Mouse (Mus musculus) 416B (cell line): ENCODE data around the gene Trim10.

Experiments used
- DNase-seq: peaks from one replicate; pipeline ENCODE4 v3.0.0; 2011; ENCODE audit warnings: low read depth

The Trim10 gene

DNA sequence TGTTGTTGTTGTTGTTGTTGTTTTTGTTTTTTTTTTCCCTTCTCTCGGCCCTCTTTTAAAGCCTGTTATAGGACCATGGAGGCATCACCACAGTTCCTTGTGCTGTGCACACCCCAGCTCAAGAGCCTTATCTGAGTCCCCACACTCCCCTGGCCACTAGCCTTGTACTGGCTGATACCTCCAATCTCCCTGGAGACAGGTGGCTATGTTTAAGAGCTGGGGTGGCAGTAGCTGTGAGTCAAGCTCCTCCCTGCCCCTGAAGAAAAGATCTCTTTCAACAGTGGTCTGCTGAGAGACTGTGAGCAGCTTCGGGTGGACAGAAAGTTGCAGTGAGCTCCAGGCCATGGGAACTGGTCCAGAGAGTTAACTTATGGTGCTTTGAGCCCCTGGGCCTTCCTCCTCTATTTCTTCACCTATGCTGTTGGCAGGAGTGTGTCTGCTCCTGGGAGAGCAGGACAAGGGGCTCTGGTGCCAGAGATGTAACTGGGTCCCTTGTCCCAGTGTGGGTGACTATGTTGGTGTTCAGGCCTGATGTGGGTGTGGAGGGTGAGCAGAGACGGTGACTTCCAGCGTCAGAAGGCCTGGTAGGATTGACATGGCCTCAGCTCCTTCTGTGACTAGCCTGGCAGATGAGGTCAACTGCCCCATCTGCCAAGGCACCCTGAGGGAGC, at the start of gene Trim10:
TSS of gene Trim10 (plus strand) at position 291 of the 671 bp plus-strand sequence.
- no peak for DNase-seq

DNA sequence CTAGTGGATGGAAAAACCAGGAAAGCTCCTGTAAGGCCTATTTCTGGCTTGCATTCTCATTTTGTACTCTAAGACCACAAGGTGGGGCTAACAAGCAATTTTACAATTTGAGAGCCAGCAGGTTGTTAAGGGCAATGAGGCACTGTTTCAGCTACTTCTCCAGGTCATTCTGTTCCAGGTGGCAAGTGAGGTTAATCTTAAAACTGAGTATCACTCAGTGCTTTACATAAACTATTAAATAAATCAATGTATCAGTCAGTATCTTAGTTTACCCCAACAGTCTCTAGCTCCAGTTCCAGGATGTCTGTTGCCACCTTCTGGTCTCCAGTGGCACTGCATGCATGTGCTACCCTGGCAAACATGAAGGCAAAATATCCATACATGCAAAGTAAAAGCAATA, 45.4 kb upstream of the Trim10 start:
- peak; percentile 66 for DNase-seq

DNA sequence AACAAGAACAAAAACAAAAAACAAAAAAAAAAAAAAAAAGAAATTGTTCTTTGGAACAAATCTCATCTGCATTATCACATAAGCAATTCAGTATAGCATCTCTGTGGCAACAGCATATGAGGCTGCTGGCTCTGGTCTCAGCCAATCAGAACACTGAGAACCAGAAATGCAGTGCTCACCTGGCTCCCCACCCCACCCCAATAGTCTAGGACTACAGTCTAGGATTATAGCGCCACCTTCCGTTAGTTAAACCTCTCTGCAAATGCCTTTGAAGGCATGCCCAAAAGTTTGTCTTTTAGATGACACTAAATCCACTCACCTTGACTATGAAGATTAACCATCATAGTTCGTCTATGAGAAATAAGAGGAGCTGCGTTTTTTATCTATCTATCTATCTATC, 43.8 kb upstream of the Trim10 start:
- DNase-seq, result peak; percentile 48

DNA sequence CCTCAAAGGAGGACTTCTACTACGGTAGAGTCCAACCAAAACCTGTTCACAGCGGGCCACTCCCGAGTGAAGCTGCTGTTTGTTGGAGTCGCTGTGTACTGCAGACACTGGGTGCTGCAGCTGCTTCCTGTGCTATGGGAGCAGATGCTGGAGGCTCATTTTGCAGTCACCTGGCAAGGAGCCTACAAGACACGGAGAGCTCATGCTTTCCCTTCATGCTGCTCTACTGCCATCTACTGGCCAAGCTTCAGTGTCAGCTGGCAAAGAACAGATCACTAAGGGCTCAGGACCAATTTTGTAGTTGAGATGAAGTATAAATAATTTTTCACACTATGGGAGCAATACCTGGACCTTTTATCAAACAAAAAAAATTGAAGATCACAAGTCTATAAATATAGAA, 43.4 kb upstream of the Trim10 start:
- DNase-seq, result peak; percentile 75

DNA sequence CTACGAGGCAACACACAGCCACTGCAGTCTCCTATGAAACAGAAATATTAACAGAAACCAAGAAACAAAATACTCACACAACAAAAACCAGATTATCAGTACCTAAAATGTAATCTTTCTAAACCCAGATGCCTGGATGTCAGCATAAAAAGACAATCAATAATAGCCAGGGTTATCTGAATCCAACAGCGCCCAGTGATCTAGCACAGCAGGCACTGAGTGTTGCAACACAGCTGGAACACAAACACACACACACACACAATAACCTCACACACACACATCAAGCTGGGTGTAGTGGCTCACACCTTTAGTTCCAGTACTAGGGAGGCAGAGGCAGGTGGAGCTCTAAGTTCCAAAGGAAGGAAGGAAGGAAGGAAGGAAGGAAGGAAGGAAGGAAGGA, 40.9 kb upstream of the Trim10 start:
- no peak for DNase-seq

DNA sequence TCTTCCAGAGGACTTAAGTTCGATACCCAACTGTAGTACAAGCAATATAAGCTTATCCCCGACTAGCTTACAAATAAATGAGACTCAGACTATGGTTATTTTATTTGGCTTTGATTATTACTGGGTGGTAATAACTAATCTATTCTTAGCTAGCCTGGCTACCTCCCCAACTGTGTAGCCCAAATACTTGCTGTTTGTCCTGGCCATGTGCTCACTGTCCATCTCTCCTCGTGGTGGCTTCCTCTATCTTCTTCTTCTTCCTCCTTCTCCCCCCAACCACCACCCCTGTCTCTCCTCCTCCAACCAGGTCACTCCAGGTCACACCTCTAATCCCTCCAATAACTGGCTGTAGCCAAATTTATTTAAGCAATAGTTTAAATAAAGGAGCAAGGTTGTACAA, 38.9 kb upstream of the Trim10 start:
- no peak for DNase-seq

DNA sequence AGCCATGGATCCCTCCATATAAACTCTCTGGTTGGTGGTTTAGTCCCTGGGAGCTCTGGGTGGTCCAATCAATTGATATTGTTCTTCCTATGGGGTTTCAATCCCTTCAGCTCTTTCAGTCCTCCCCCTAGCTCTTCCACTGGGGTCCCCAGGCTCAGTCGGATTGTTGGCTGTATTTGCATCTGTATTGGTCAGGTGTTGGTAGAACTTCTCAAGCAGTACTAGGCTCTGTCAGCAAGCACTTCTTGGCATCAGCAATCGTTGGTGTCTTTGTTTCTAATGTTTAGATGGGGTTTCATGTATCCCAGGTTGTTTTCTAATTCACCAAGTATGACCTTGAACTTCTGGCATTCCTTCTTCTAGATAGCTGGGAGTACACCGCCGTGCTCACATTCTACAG, 36.7 kb upstream of the Trim10 start:
- no peak for DNase-seq

DNA sequence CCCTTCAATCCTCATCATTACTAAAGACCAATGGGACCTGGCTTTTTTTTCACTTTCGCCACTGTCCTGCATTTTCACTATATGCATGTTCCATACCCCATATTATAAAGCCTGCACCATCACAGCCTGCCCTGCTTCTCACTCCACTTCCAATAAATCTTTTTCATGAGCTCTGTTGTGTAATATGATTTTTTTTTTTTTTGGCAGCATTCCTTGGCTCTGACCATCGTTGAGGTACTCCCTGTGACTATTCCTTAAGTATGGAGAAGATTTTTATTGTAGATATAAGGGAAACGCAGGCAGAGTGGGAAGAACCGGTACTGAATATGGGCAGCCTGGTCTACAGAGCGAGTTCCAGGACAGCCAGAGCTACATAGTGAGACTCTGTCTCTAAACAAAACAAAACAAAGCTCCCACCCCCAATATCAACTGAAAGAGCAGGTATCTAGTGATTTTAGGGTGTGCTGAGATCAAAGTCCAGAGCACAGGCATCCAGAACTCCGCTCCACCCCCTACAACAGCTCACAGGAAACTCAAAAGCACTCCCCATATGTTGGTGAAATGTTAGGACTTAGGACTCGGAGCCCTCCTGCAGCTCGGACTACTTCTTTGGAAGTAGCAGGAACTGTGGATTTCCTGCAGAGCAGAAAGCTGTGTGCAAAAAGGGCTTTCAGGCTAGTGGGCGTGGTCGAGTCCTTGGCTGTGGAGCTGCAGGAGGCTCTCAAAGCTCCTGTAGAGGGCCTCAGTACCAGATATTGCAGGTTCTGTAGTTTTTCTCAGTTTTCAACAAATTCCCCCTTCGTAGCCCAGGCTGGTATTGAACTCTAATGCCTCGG, 33.6 kb upstream of the Trim10 start:
- peak; percentile 72 for DNase-seq

DNA sequence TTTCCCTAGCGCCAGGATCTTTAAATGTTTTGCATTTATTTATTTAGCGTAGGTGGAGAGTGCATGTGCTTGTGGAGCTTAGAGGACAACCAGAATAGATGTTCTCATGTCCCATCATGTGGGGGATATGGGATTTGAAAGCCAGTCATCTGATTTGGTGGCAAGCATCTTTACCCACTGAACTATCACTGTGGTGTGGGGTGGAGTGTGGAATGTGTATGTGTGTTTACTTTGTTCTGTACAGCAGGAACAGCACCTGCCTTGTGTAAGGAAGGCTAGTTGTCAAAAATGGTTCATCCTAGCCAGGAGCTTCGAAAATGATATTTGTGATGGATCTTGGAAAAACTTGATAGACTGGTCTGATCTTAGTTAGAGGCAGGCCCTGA, 33.0 kb upstream of the Trim10 start:
- no peak for DNase-seq

DNA sequence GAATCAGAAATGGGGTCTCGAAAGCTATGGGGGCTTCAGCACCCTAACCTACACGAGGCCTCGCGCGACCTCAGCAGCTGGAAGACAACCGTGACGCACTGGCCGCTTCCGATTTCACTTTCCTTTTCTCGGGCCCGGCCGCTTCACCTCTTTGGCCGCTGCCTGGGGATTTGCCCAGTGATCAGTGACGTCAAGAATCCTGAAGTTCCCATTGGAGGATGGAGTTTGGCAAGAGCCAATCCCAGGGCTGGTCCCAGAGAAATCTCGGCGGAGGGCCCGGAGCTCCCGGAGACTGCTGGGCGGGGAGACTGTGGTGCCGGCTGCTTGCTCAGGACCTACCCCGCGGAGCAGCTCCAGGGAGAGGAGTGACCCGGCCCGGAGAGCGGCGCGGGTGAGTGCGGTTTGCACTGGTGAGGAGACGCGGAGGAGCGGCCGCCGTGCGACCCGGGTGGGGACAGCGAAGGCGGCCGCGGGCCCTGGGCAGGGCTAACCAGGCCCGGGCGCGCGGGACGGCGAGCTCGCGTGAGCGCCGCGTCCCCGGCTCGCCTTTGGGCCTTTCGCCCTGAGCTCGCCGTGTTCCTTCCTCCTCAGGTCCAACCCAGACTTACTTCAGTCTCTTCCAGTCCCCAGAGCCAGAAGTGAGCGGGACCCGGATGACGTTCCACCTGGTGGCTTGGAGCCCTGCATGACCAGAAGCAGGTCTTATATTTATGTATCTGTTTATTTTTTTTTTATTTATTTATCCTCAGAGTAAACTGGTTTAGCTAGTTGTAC, 32.3 kb upstream of the Trim10 start, which contains the start of gene Trim26:
TSS of gene Trim26 (plus strand) at position 261 of the 774 bp plus-strand sequence.
- peak; percentile 97 for DNase-seq

DNA sequence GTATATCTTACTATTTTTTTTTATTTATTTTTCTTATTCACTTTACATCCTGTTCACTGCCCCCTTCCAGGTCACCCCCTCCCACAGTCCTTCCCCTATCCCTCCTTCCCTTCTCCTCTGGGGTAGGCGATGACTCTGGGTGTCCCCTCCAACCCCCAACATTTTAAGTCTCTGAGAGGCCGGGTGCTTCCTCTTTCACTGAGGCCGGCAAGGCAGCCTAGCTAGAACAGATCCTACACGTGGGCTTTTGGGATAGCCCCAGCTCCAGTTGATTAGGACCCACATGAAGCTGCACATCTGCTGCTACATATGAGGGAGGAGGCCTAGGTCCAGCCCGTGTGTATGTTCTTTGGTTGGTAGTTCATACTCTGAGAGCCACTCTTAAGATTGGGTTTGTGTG, 30.4 kb upstream of the Trim10 start:
- DNase-seq, result no peak

DNA sequence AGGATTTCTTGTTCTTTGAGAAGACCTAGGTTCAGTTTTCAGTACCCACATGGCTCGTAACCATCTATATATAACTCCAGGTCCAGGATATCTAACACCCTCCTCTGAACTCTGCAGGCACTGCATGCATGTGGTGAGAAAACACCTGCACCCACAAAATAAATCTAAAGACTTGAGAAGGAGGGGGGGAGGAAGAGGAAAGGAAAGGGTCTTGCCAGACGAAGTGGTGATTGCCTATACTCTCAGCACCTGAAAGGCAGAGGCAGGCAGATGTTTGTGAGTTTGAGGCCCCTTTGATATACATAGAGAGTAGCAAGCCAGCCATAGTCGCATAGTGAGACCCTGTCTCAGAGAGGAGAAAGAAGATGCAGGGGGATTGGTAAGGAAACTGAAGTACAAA, 29.4 kb upstream of the Trim10 start:
- DNase-seq, result no peak

DNA sequence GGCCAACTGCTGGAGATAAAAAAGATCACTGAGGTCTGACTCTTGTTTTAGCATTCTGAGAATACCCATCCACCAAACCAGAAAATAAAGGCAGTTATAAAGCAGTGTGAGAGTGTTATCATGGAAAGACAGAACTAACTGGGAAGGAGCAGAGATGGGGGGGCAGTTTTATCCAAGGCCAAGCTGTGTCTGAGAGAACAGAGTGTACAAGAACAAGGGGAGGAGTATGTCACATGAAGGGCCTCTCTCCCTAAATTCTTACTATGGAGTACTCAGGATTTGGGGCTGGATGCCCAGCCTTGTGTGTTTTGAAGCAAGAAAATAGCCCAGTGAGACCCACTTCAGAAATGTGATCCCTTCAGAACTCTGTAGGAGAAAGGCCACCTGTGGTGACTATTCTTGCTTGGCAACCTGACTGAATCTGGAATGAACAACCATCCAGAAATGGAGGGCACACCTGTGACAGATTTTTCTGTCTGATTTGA, 28.4 kb upstream of the Trim10 start:
- DNase-seq, result no peak

DNA sequence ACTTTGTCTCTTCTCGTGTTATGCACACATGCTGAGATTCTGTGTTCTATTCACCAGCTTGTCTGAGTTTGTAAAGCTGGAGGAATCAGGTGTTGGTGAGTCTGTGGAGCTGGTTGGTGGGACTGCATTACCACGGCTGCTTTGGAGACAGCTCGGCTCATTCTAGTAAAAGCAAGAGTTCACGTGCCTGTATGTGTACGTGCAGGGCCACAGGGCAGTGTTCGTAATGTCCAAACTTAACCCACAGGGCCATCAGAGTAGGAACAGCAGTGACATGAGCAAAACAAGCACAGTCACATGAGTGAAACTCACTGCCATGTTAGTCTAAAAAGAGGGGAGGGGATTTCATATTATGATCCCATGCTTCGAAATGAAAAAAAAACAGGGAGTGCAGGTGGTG, 25.7 kb upstream of the Trim10 start:
- DNase-seq, result no peak

DNA sequence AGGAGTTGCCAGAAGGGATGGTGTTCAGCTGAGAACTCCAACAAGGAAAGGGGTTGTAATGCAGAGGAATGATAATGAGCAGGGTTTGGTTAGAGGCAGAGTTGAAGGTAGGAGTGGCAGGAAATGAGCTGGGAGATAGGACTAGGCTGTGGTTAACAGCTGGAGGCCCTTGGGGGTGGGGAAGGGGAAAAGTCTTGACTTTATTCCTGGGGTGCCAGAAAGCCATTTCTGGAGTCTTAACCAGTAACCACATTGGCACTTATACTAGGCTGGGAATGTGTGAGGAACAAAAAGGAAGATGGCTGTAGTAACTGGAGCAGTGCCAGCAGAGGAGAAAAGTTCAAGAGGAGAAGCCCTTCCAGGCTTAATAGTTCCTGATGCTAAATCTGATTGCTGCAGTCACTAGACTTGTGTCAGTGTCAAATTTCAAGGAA, 25.1 kb upstream of the Trim10 start:
- DNase-seq, result peak; percentile 56

DNA sequence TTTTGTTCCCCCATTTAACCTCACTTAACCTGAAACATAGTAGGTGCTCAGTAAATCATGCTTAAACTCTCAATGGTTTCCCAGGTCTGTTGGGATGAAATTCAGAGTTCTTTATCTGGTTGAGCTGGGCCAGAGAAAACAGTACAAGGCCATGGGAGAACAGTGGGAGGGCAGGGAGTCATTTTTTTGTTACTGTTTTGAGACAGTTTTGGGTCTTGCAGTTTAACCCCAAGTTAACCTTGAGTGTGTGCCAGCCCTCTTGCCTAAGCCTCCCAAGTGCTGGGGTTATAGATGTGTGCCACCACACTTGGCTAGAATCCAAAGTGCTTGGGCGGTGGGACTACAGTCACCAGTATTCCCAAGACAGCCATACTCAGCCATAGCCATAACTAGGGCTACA, 24.6 kb upstream of the Trim10 start:
- peak; percentile 72 for DNase-seq

DNA sequence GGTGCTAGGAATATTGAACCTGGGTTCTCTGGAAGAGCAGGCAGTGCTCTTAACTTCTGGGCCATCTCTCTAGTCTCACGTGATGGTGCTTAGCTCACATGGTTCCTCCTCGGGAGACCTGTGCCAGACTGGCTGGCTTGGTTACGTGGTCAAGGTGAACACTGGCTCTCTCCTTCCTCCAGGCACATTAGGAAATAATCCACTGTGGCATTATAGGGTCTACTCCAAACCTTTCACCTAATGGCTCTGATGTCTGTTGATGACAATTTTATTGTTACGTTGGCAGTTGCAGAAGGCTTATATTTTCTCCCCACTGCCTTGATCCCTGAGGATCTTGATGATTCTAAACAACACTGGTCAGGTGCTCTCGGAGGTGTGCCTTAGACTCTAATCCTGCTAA, 20.5 kb upstream of the Trim10 start:
- DNase-seq, result no peak

DNA sequence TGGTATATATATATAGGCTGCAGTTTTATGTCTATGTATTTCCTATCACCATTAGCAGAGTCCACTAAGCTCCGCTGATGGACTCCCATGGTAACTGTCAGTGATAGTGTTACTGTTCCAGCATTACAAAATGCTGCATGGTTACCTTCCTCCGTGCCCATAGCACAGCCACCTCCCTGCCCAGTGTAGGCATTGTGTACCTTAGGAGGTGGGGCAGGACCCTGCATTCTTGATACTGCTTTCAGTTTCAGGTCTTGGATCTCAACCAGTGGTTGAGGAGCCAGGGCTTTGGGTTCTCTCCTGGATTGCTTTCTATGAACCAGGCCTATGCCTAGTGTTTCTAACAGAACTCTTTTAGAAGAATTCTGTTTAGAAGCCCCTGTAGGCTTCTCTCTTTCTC, 19.4 kb upstream of the Trim10 start:
- DNase-seq, result no peak

DNA sequence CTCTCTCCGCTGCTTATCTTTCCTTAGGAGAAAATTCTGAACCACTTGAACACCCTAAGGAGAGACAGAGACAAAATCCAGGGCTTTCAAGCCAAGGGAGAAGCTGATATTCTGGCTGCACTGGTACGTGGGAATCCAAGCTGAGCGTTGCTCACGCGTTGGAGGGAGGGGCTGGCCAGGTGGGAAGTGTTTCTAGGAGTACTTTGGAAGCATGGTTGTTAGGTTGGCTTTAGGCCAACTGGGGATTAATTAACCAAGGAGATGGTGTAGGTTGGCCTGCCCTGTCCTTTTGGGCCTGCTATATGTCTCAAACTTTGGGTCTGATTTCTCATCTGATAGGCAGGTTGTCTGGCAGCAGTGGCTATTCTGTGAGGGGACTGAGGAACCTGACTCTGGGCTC, 18.2 kb upstream of the Trim10 start:
- no peak for DNase-seq

DNA sequence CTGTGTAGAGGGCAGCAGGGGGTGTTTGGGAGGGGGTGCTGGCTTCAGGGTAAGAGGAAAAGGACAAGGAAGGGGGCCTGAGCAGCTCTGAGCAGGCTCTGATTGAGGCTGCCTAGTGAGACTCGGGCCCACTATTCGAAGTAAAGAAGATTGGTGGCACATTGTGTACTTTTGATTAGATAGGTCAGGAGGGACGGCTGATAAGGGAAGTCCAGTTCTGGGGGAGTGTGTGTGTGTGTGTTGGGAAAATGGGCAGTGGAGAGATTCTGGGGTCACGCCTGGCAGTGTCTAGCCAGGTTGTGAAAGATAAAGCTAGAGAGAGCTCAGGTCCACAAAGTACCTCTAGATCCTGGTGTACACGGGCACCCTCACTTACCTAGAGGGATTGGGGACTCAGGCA, 17.7 kb upstream of the Trim10 start:
- DNase-seq, result no peak

DNA sequence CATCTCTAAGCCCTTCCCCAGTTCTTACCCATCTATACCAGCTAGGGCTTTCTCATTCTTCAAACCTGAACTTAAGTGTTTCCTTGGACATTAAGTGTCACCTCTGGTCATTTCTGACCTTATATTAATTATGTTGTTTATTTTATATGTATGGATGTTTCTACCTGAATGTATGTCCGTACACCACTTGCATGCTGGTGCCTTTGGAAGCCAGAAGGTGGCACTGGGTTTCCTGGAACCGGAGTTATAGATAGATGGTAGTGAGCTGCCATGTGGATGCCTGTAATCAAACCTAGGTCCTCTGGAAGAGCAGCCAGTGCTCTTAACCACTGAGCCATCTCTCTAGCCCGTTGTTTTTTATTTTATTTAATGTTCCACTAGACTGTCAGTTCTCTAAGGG, 13.9 kb upstream of the Trim10 start:
- DNase-seq, result no peak

DNA sequence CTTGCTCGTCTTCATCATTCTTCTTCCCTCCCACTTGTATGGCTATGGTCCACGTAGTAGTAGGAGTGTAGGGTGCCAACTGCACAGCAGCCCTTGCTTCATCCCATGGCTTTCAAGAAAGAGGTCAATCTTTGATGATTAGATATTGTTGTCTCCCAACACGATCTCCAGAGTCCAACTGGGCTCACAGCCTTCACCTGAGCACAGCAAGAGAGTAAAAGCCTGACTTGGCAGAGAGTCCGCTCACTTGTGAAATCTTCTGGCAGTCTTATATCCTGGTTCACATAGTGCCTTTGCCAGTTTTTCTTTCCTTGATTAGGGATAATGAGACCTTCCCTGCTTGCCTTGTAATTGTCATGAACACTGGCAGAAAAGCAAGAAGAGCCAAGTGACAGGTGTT, 13.1 kb upstream of the Trim10 start:
- DNase-seq, result no peak

DNA sequence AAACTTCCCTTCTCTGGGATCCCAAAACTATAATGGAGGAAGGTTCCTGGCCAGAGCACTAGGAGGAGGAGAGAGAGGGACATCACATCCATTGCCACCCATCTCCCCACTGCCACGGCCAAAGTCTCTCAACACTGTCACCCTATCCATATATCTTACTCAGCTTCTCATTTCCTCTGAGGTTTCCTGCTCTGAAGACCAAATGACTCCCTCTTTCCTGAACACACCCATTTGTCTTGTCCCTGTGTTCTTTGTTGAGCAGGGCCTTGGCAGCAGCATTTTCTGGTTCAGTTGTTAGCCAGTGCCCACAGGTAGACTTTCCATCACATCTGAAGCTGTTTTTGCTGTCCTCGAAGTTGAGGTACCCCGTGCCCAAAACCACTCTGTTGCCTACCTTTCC, 11.2 kb upstream of the Trim10 start:
- peak; percentile 71 for DNase-seq
